Mouse (Mus musculus): ENCODE results near the gene Mpzl3. TPM values are rescaled to one million over a fixed set of nuclear protein-coding genes. Genes with fewer than 3 reads are reported as not detected.

Gene Mpzl3
- polyA plus RNA-seq, 1 experiment from 2014 or later, result 1.4 TPM

GRCm38 (mm10) chr9:45050301-45050700, 4.7 kb upstream of the Mpzl3 start:
- Histone ChIP-seq H3K36me3 (replicated peaks; ENCODE audit: insufficient read depth, low read length) (peaks cover 9% of the 10 kb centered on the region; the same call in 1 of the 2 replicates), H3K9me3 (ENCODE audit: low read length) (no peaks in the 10 kb centered on the region), H3K9ac (replicated peaks) (no peak overlapping the region), H3K27ac (ENCODE audit: low read depth) (no peak overlapping the region), H3K27me3 (ENCODE audit: insufficient read depth, low read length) (0 out of 2 replicates have a peak, but pooled peaks cover 5% of the 10 kb centered on the region), H3K4me3 (ENCODE audit: low read depth, low read length) (no peak overlapping the region), H3K4me2 (ENCODE audit: low read depth, low read length) (no peak overlapping the region), H3K4me1 (ENCODE audit: insufficient read depth) (no peaks in the 10 kb centered on the region; the same call in 1 of the 2 replicates)
- DNase-seq (no peak), ATAC-seq (no peak)
- TF ChIP-seq EP300 (IDR thresholded peaks at IDR 0.05; ENCODE audit: low read depth) (no peak), CTCF (IDR thresholded peaks at IDR 0.05; ENCODE audit: low read depth) (no peak)
- 83% methylated on average over 2 of the region's 2 CpGs for WGBS (ENCODE audit: insufficient replicate concordance)

GRCm38 (mm10) chr9:45058304-45058940, 3.4 kb downstream of the Mpzl3 start:
- DNase-seq (no peak), ATAC-seq (no peak)
- 0 out of 2 replicates have a peak, but pooled peaks cover 3% of the 10 kb centered on the region for H3K27me3 ChIP-seq (ENCODE audit: insufficient read depth, low read length)
- no peak overlapping the region for H3K4me3 ChIP-seq (ENCODE audit: low read depth, low read length)
- H3K27ac ChIP-seq (ENCODE audit: low read depth), result no peak overlapping the region
- H3K4me1 ChIP-seq (ENCODE audit: insufficient read depth), result peaks cover 2% of the 10 kb centered on the region; the same call in 1 of the 2 replicates
- no peaks in the 10 kb centered on the region for H3K9me3 ChIP-seq (ENCODE audit: low read length)
- H3K36me3 ChIP-seq (replicated peaks; ENCODE audit: insufficient read depth, low read length), result 0 out of 2 replicates have a peak, but pooled peaks cover 3% of the 10 kb centered on the region
- TF ChIP-seq EP300 (IDR thresholded peaks at IDR 0.05; ENCODE audit: low read depth) (no peak), CTCF (IDR thresholded peaks at IDR 0.05; ENCODE audit: low read depth) (no peak)
- no peak overlapping the region for H3K9ac ChIP-seq (replicated peaks)
- H3K4me2 ChIP-seq (ENCODE audit: low read depth, low read length), result no peak overlapping the region
- WGBS (ENCODE audit: insufficient replicate concordance), result 44% methylated on average over 5 of the region's 5 CpGs

GRCm38 (mm10) chr9:45060151-45060550, 5.2 kb downstream of the Mpzl3 start:
- TF ChIP-seq CTCF (IDR thresholded peaks at IDR 0.05; ENCODE audit: low read depth), result no peak
- no peak for TF ChIP-seq EP300 (IDR thresholded peaks at IDR 0.05; ENCODE audit: low read depth)
- 0 out of 2 replicates have a peak, but pooled peaks cover 3% of the 10 kb centered on the region for H3K36me3 ChIP-seq (replicated peaks; ENCODE audit: insufficient read depth, low read length)
- H3K4me1 ChIP-seq (ENCODE audit: insufficient read depth), result peaks cover 6% of the 10 kb centered on the region
- H3K9ac ChIP-seq (replicated peaks), result no peak overlapping the region
- no peak overlapping the region for H3K4me3 ChIP-seq (ENCODE audit: low read depth, low read length)
- ATAC-seq (no peak), DNase-seq (no peak)
- 54% methylated on average over 7 of the region's 7 CpGs for WGBS (ENCODE audit: insufficient replicate concordance)
- no peaks in the 10 kb centered on the region for H3K9me3 ChIP-seq (ENCODE audit: low read length)
- H3K27me3 ChIP-seq (ENCODE audit: insufficient read depth, low read length), result no peaks in the 10 kb centered on the region
- no peak overlapping the region for H3K4me2 ChIP-seq (ENCODE audit: low read depth, low read length)
- H3K27ac ChIP-seq (ENCODE audit: low read depth), result no peak overlapping the region

- no peaks in the 10 kb centered on the region for H3K9me3 ChIP-seq (ENCODE audit: low read length)
- no peak for TF ChIP-seq EP300 (IDR thresholded peaks at IDR 0.05; ENCODE audit: low read depth)
- TF ChIP-seq CTCF (IDR thresholded peaks at IDR 0.05; ENCODE audit: low read depth), result no peak
- H3K36me3 ChIP-seq (replicated peaks; ENCODE audit: insufficient read depth, low read length), result 0 out of 2 replicates have a peak, but pooled peaks cover 3% of the 10 kb centered on the region
- H3K4me2 ChIP-seq (ENCODE audit: low read depth, low read length), result no peak overlapping the region
- ATAC-seq (no peak), DNase-seq (no peak)
- H3K4me3 ChIP-seq (ENCODE audit: low read depth, low read length), result no peak overlapping the region
- H3K27ac ChIP-seq (ENCODE audit: low read depth), result no peak overlapping the region
- no peaks in the 10 kb centered on the region for H3K27me3 ChIP-seq (ENCODE audit: insufficient read depth, low read length)
- H3K4me1 ChIP-seq (ENCODE audit: insufficient read depth), result peaks cover 8% of the 10 kb centered on the region; the same call in 1 of the 2 replicates
- no peak overlapping the region for H3K9ac ChIP-seq (replicated peaks)
- WGBS (ENCODE audit: insufficient replicate concordance), result 38% methylated on average over 3 of the region's 3 CpGs
Measured at GRCm38 (mm10) chr9:45062677-45063076, 7.7 kb downstream of the Mpzl3 start.

- ATAC-seq, result peak; percentile 98
- TF ChIP-seq EP300 (IDR thresholded peaks at IDR 0.05; ENCODE audit: low read depth), result peak; percentile 84
- TF ChIP-seq CTCF (IDR thresholded peaks at IDR 0.05; ENCODE audit: low read depth), result no peak
- Histone ChIP-seq H3K9me3 (ENCODE audit: low read length) (no peaks in the 10 kb centered on the region), H3K9ac (replicated peaks) (no peak overlapping the region), H3K4me3 (ENCODE audit: low read depth, low read length) (no peak overlapping the region), H3K27me3 (ENCODE audit: insufficient read depth, low read length) (no peaks in the 10 kb centered on the region), H3K27ac (ENCODE audit: low read depth) (peak overlapping the region; percentile 66), H3K4me2 (ENCODE audit: low read depth, low read length) (no peak overlapping the region), H3K36me3 (replicated peaks; ENCODE audit: insufficient read depth, low read length) (0 out of 2 replicates have a peak, but pooled peaks cover 3% of the 10 kb centered on the region), H3K4me1 (ENCODE audit: insufficient read depth) (peaks cover 8% of the 10 kb centered on the region; the same call in 1 of the 2 replicates)
- WGBS (ENCODE audit: insufficient replicate concordance), result 53% methylated on average over 6 of the region's 6 CpGs
- peak; percentile 20 for DNase-seq
Measured at GRCm38 (mm10) chr9:45064421-45064820, 9.4 kb downstream of the Mpzl3 start.

GRCm38 (mm10) chr9:45066735-45067134, 11.7 kb downstream of the Mpzl3 start:
- no peak for DNase-seq
- Histone ChIP-seq H3K4me1 (ENCODE audit: insufficient read depth) (peaks cover 6% of the 10 kb centered on the region; the same call in 1 of the 2 replicates), H3K9me3 (ENCODE audit: low read length) (no peaks in the 10 kb centered on the region), H3K27me3 (ENCODE audit: insufficient read depth, low read length) (no peaks in the 10 kb centered on the region), H3K4me2 (ENCODE audit: low read depth, low read length) (no peak overlapping the region), H3K27ac (ENCODE audit: low read depth) (no peak overlapping the region), H3K9ac (replicated peaks) (no peak overlapping the region), H3K4me3 (ENCODE audit: low read depth, low read length) (no peak overlapping the region), H3K36me3 (replicated peaks; ENCODE audit: insufficient read depth, low read length) (0 out of 2 replicates have a peak, but pooled peaks cover 3% of the 10 kb centered on the region)
- 65% methylated on average over 4 of the region's 4 CpGs for WGBS (ENCODE audit: insufficient replicate concordance)
- ATAC-seq, result no peak
- TF ChIP-seq CTCF (IDR thresholded peaks at IDR 0.05; ENCODE audit: low read depth) (no peak), EP300 (IDR thresholded peaks at IDR 0.05; ENCODE audit: low read depth) (no peak)
